Mouse (Mus musculus): ENCODE measurements around the gene Tbc1d1.
"Not testable (repeated sequence)": the region's sequence is repeated elsewhere in the genome, so short reads cannot be mapped to it uniquely, and the experiment has no call there.

Tbc1d1 gene

DNA sequence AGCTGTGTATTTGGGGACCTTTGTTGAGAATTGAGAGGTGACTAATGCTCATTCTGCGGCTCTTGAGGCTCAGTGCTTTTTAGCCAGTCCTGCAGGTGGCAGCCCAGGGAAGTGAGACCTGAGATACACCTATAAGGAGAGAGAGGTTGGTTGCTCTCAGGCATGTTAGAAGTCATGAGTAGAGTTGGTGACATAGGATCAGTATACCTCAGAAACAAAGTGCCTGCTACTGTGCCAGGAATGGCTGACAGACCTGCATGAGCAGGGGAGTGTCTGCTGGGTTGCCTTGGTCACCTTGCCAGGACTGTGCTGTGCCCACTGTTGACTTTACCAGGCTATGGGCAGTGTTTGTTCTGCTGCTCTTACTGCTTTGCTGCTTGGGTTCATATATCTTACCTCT lies 157.4 kb downstream of the Tbc1d1 start:
- DNase-seq (ENCODE audit: low spot score in 2 of 2): no peak

DNA sequence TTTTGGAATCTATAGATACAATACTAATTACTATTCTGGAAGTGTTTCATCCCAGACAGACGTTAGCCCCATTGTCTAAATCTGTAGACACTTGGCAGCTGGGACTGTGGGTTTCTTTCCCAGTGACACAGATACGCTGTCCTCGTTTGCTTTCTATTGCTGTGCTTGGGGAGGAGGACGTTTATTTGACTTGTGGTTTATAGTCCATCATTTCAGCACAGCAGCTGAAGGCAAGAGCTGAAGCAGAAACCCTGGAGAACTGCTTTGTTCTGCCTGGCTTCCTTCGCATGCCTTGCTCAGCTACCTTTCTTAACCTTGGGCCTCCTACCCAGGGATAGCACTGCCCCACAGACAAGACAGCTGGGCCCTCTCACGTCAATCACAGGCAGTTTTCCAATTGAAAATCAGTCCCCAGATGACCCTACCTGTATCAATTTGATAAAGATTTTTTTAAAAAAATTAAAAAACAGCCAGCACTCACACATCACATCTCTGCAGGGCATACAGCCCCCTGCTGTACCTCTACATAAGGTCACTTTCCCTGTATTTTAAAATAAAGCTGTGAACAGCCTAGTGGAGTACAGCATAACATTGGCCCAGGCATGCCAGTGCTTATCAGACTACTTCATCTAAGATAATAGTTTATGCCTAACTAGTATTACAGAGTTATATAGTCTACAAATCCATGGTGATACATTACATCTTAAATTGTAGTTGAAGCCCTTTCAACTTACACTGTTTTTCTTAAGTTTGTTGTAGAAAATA lies 158.4 kb downstream of the Tbc1d1 start:
- DNase-seq (ENCODE audit: low spot score in 2 of 2): no peak

DNA sequence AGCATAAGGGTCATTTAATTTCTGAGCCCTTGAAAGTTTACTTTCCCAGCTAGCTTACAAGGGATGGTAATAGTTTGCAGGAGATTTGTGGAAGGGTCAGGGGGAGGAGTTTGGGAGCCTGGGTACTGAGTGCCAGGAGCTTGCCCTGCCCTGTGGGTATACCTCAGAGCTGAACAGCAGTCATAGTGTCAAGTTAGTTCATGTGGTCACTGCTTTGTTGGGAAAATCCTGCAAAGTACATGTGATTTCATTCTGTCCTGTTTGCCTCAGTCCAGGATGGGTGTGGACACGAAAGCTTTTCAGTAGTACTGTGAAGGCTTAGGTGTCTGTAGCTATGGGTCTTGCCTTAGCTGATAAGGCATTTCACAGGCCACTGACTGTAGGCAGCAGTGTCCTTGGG lies 159.0 kb downstream of the Tbc1d1 start:
- DNase-seq (ENCODE audit: low spot score in 2 of 2): no peak

DNA sequence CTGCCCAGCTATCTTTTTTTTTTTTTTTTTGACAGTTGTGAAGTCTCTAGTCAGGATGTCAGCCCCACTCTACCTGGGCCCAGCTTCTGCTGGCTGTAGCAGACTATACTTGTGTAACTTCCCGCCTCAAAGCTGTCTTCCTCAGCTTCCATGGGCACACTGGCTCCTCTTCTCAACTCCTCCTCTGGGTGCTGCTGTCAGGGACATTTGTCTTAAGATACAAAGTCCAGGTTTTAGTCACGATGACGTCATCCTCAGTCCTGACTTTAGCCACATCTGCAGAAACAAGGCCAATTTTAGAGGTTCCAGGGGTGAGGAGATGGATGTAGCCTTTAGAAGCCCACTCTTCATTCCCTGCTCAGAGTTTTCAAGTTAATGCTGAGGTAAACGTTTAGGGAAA lies 167.2 kb downstream of the Tbc1d1 start:
- no peak for DNase-seq (ENCODE audit: low spot score in 2 of 2)

DNA sequence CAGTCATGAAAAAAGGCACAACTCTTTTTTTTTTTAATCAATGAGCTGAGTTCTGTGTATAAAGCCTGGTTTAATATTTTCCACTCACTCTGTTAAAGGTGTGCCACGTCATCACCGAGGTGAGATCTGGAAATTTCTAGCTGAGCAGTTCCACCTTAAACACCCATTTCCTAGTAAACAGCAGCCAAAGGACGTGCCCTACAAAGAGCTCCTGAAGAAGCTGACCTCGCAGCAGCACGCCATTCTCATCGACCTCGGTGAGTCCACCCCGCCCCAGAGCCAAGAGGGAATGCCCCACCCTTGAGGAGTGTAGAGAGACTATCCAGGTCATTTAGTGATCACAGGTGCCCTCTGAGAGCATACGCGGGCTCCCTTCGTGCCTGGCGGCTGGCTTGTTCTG lies 168.2 kb downstream of the Tbc1d1 start:
- no peak for DNase-seq (ENCODE audit: low spot score in 2 of 2)

DNA sequence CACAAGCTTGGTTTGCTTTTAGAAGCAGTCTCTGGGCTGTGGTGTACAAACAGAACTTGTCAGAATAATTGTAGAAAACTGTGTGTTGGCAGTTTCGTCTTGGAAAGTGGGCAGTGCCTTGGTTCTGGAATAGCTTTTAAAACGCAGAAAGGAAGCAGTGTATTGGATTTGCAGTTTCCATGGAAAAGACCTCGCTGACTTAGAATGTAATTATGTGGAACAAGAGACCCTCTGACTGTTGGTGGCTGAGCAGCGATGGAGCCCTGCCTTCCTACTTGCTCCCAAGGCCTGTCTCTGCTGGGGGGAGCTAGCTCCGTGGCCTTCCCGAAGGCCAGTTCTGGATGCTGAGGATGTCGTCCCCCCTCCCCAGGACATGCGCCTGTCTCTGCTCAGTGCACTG lies 168.8 kb downstream of the Tbc1d1 start:
- no peak for DNase-seq (ENCODE audit: low spot score in 2 of 2)

DNA sequence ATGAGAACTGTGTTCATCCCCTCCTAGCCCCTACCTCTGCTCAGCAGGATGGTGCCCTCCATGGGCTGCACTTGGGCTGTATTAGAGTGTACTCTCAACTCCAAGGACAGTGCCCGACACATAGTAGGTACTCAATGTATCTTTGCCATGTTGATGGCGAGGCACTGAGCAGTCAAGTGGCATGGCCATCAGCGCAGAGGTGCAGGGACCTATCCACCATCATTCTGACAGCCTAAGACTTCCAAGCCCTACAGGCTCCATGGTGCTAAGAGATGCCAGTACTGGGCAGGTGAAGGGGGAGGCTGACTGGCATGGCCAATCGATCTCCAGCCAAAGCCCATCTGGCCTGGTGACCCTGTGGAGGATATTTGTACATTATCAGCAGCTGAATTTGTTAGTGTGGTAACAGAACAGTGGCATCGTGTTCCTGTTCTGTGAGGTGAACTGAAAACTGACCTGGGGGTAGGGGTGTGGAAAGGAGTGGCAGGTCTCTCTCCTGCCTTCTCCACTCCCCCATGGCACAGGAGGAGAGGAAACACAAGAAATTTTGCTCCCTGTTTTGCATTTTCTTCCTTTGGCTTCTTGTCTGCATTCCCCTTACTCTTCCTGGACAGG lies 169.7 kb downstream of the Tbc1d1 start:
- DNase-seq (ENCODE audit: low spot score in 2 of 2): no peak

DNA sequence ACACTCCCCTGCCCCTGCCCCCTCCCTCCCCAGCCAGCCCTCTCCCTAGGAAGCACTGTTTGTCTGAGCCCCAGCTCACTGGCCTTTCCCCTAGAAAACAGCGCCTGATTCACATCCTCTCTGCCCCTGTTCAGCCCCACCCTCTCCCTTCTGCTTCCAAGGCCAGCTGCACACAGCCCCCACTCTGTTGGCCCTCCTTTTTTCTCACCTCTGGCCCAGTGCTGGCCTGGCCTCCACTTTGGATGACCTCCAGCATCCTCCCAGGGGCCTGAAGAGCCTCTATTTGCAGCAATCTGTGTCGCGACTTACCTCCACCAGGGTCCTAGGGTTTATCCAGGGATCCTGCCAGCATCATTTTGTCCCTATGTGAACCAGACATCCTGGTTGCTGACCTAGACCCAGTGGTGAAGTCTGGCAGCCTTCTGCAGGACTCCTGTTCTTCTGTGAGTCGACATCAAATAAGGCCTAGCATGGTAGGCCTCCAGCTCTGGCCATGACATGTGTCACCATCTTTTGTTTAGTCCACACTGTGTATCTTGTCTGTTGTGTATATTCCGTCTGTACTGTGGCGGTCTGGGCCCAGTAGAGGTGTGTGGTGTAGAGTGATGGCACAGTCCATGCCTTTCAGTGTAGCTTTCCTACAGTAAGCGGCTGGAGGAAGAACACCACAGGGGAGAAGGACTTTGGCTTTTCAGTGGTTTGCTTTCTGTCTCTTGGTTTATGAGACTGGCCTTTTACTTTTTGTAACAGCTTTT lies 170.5 kb downstream of the Tbc1d1 start:
- peak; percentile 48 to 78 for DNase-seq (ENCODE audit: low spot score in 2 of 2)

DNA sequence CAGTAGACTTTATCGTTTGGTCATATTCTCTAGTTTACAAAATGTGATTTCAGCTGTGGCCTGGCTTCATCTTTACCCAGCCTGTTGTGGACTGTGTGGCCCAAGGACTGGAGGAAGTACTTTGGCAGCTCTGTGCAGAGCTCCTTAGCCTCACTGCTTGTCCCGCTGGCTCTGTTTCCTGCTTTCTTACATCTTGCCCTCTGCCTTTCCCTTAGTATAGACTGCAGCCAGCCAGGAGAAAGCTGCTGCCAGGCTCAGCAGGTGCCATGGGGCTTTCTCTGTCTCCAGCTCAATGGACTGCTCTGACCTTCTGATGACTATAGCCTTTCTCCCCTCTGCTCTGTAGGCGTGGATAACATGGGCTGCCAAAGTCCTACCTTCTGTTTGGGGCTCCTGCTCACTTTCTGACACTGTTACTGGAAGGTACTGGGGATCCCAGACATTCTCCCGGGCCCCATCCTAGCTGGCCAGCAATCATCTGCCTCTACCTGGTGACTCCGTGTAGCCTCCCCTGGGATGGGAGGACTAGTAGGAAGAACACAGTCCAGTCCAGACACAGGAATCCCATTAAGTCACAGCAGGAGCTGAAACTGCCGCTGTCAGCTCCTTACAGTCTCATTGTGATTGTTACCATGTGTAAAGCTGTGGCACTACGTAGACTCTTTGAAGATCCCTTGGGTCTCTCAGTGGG lies 171.3 kb downstream of the Tbc1d1 start:
- no peak for DNase-seq (ENCODE audit: low spot score in 2 of 2)

DNA sequence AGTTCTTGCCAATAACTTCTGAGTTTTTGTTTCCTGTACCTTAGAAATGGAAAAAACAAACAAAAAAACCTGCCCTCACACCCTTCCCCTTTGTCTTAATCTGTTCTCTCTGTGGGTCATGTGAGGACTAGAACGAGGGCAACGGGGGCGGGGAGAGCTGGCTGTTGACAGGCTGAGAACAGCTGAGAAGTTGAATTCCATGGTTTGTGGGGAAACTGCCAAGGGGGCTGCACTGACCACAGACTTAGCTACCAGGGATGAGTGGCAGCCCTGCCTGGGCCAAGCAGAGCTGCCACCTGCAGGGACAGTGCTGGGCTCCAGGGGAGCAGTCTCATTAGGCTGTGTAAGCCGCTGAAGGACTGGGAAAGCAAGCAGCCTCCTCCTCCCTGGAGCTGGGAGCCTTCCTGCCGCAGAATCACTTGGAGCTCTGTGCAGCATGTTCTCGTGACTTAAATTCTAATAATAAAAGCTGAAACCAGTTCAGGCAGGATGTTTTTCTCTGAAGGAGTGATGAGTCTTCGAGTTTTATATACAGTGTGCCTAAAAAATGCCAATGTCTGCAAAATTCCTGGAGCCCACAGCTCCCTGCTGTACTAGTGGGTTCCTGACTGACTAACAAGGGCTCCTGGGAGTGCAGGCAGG lies 180.8 kb downstream of the Tbc1d1 start:
- peak; percentile 42 to 45 for DNase-seq (ENCODE audit: low spot score in 2 of 2)

DNA sequence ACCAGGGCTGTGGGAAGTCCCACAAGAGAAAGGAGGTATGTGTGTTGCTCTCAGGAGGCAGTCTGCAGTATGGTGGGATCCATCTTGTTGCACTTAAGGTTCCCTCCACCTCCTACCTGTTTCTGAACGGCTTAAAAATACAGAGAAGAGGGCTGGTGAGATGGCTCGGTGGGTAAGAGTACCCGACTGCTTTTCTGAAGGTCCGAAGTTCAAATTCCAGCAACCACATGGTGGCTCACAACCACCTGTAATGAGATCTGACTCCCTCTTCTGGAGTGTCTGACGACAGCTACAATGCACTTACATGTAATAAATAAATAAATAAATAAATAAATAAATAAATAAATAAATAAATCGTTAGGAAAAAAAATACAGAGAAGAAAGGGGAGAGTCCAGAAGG lies 182.7 kb downstream of the Tbc1d1 start:
- DNase-seq (ENCODE audit: low spot score in 2 of 2): not testable (repeated sequence)

DNA sequence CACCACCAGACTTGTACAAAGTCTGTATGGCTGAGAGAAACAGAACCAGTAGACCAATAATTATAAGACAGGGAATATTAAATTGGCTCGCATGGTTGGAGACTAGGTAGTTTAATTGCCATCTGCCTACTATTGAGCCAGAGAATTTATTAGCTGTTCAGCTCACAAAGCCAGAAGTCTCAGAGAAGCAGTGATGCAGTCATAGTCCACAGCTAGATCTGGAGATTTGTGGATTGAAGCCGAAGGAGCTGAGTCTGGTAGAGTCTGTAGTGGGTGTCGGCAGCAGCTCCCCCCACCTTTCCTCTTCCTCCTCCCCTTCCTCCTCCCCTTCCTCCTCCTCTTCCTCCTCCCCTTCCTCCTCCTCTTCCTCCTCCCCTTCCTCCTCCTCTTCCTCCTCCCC lies 184.3 kb downstream of the Tbc1d1 start:
- DNase-seq (ENCODE audit: low spot score in 2 of 2): no peak

DNA sequence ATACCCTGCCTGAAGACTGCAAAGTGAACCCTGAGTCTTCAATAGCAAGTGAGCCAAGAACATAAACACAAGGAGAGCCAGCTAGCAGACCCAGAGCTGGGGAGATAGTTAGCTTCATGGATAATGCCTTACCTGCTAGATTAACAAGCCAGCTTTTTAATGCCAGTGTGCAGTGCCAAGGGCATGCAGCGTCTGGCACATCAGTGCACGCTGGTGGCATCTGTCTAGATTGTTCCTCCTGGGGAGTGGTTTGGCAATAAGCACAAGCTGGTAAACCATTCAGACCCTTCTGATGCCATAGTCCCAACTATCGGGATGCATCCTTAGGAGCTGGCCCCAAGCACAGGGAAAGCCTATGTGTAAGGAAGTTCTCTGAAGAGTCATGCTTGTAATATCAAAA lies 185.6 kb downstream of the Tbc1d1 start:
- no peak for DNase-seq (ENCODE audit: low spot score in 2 of 2)

DNA sequence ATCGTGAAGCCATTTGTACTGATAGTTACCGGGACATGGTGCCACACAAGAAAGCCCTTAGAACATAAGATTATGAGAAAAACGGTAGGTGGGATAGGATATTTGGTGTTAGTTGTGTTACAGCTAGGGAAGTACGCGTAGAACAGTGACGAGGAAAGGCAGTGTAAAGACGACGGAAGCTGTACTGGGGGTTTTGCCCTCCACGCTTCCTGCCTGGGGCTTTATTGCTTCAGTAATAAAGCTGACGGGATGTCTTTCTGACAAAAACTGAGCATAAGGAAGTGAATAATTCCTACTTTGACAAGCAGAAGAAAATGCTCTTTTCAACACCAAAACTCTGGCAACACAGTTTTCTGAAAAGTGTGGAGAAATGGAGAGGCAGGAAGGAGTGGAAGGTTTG lies 186.0 kb downstream of the Tbc1d1 start:
- DNase-seq (ENCODE audit: low spot score in 2 of 2): no peak

DNA sequence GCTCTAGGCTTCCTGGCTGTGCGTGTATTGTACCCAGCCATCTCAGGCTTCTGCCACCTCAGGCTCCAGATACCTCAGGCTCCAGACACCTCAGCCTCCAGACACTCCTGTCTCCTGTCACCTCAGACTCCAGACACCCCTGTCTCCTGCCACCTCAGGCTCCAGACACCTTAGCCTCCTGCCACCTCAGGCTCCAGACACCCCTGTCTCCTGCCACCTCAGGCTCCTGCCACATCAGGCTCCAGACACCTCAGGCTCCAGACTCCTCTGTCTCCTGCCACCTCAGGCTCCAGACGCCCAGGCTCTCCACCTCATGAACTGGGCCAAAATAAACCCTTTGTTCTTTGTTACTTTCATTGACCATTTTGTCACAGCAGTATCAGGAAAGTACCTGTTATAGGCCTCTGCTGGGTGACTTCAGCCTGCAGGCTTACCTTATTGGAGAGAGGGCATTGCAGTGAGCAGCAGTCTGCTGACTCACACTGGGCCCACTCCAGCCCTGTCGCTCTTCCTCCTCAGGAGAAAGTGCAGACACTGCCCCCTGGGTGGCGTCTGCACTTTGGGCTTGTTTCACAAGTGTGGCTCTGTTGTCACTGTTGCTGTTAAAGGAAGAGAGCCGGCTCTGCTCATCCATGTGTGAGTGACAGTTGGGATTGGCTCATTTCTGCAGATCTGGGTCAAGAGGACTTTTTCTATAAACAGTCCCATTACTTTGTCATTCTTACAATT lies 188.0 kb downstream of the Tbc1d1 start:
- no peak for DNase-seq (ENCODE audit: low spot score in 2 of 2)

DNA sequence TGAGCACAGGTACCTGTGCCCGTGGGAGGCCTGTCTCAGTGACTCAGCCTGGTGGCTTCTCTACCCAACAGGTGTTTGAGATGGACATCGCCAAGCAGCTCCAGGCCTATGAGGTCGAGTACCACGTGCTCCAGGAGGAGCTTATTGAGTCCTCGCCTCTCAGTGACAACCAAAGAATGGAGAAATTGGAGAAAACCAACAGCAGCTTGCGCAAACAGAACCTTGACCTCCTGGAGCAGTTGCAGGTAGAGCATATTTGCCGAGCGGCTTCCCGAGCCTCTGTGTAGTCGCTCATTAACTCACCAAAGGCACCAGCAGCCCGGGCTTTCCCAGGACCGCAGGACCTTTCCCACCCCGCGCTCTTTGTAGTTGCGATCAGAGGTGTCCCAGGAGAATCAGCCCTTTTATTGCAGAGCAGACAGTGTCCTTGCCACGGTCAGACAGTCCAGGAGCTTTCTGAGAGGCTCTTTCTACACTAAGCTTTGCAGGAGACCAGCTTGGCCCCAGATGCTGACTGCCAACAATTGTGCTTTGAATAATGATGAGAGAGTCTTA lies 189.2 kb downstream of the Tbc1d1 start:
- peak in 1 of 2 experiments; percentile 34 for DNase-seq (ENCODE audit: low spot score in 2 of 2)

DNA sequence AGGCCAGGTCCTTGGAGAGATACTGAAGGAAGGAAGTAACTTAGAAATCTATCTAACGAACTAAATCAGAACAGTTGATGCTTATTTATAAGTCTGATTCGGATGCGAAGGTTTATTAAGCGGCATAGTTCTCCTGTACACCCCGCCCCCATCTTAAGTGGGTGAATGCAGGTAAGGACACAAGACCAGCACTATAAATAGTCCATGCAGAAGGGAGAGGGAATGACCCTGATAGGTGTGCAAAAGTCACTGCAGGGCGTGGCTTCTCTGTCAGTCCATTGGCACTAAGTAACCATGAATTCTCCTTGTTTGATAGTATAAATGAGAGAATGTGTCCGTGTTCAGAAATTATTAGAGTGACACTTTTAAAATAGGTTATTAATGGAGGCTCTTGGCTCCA lies 189.7 kb downstream of the Tbc1d1 start:
- DNase-seq (ENCODE audit: low spot score in 2 of 2): no peak

DNA sequence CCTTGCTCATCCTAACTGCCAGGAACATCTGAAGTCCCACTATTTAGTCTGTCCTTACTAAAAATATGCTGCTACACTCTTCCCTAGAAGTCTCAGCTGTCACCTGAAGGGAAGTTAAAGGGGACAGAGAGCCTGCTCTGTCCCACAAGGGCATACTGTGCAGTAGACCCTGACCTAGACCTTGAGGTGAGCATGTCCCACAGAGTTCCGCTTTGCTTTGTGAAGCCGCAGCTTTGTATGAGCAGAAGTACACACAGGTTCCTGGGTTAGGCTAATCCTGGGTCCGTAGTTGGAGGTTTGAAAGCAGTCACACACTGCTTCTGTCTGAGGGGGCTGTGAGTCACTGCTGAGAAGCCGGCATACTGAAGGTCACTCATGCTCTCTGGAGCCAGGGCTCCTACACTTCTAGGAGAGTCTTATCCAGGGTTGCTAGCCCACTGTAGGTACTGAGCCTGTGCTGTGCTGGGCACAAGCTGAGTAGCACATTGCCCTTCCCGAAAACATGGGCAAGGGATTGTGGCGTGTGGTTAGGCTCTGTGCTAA lies 190.3 kb downstream of the Tbc1d1 start:
- DNase-seq (ENCODE audit: low spot score in 2 of 2): no peak

DNA sequence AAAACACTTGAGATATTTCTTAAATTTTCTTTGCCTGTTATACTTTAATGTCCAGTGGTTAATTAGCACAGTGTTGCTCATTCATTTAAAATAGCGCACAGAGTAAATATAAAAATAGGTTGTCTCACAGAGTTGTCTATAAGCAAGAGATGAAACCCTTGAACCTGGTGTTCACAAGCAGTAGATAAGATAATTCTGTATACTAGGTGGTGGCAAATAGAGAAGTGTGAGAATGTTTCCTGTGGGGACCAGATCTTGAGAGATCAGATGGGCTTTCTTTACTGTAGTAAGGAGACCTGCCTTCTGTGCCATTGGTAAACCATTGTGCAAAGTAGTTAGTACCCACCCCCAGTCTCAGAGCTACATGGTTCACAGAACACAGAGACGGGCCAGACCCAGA lies 192.1 kb downstream of the Tbc1d1 start:
- no peak for DNase-seq (ENCODE audit: low spot score in 2 of 2)

DNA sequence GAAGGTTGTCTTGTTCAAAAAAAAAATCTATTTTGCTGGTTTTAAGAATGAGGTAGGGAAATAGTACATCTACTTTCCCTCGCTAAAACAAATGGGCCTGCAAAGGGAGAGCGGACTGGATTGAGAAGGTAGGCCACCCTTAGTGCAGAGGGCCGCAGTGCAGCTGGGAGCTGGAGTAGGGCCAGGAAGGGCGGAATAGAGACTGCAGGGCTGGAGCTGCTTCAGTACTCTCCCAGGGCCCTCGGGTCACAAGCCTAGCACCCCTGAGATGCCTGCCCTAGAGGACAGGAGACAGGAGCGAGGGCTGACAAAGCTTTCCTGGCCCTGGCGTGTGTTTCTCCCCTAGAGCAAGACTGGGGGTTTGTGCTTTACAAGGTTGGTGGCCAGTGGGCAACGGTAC lies 192.7 kb downstream of the Tbc1d1 start:
- DNase-seq (ENCODE audit: low spot score in 2 of 2): no peak

DNA sequence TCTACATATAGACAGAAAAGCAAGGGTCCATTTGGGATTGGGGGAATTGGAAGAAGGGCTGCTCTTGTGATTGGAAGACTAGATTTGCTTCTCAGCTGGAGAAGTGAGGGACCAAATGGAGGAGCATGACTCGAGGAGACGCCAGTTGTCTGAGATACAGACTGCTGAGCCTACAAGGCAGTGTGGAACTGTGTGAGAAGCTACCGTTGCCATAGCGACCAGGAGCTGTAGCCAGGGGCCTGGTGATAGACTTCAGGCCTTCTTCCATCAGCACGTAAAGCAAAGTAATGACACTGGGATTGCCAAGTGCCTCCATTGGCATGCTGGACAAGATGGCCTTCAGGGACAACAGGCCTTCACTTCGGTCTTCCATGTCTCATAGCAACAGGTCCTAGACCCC lies 195.9 kb downstream of the Tbc1d1 start:
- no peak for DNase-seq (ENCODE audit: low spot score in 2 of 2)
